Mouse (Mus musculus) gastrocnemius, postnatal 14 days (tissue): ENCODE data around the gene Hmgxb4. TPM values are rescaled to one million over a fixed set of nuclear protein-coding genes. Genes with fewer than 3 reads are reported as not detected.

Source experiments
- DNase-seq: peaks from one replicate; pipeline ENCODE4 v3.0.0; 2021; ENCODE audit warnings: mixed read lengths
- intact Hi-C: fragments of 180-260 bp; cut with DNase I; formaldehyde crosslinking; loops from one replicate; pipeline ENCODE4 v1.15.1; 2025; ENCODE audit warnings: low total_unique reads
- total RNA-seq, 2 experiments: library from RNA; stranded (reverse); gene quantifications; 2 replicates each; pipeline ENCODE4 v1.2.3; 2021

Gene Hmgxb4
- total RNA-seq, 2 experiments from 2014 or later = 8.3 to 9.9 TPM

- peak; percentile 28 for DNase-seq
- intact Hi-C loops = no loop called here
Observed at GRCm38 (mm10) chr8:75063290-75063689, 70.1 kb downstream of the Hmgxb4 start.

DNA sequence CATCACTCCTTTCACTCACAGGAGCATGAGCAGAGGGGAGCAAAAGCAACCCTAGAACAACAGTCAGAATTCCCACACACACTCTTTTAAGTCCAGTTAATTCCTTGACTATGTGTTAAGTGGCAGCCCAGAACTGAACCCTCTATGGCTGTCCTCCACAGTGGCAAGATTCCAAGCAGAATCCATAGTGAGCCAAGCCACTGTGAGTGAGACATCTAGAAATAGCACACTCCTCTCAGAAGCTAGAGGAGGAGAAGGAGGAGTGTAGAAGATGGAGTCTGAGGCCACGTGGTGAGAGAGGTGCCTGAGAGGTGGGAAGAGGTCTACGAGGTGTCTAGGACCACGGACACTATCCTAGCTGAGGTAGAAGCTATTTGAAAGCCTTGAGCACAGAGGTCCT is 71.6 kb downstream of the Hmgxb4 start:
- intact Hi-C loops = no loop called here
- no peak for DNase-seq

DNA sequence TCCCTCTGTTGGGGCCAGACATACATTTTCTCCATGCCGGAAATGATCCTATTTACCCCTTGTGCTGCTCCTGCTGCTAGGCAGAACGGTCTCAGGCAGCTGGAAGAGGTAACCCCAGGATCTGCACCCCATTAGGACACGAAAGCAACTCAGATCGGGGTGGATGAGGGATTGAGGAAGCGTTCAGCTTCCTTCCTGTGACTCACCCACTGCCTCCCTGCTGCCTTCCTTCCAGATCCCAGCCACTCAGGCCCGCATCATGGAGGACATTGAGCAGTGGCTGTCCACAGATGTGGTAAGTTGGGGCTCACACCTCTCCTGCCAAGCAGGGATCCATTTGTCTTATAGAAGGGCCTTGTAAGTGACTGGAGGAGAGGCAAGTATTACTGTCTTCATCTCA is 74.1 kb downstream of the Hmgxb4 start:
- no peak for DNase-seq
- intact Hi-C loops = no loop called here

DNA sequence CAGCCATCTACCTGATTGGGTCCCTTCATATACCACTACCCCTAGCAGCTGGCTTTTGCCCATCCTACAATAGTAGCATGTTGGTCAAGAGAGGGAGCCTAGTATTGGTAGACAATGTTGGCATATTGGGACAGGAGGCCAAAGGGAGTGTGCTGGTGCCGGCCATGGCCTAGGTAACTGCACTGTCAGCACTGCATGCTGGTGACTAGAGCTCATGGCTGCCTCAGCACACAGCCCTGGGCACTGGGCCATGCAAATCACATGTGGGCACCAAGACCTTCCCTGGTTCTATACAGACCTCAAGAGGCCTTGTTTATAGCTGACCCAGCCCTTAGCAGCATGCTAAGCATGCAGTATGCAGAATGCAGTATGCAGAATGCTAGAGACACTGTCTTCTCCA is 77.1 kb downstream of the Hmgxb4 start:
- intact Hi-C loops = loop anchor here (5.0 kb wide), 1 partner anchor 147 kb away; no protein-coding TSS in a partner anchor
- no peak for DNase-seq

DNA sequence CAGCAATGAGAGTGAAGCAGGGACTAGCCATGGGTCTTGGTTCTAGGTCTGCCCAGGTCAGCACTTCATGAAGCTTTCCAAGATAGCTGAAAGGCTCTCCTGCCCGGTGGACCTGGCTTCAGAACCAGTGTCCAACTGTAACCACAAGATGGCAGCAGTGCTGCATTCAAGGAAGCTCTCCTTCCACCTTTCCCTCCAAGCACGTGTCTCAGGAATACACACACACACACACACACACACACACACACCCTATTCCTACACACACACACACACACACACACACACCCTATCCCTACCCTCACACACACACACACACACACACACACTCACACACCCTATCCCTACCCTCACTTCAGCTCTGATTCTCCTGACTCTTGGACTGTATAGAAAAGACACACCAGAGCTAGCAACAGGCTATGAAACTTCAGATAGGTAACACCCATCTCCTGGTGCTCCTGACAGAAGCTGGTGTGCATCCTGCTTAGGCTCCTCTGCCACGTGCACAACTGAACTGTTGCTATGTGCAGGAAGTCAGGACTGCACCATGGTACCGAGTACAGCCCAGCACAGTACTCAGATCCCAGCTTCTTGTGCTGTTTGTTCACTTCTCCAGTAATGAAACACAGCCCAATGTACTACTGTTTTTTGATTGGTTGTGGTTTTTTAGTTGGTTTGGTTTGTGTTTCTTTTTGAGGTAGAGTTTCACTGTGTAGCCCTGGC is 78.6 kb downstream of the Hmgxb4 start:
- DNase-seq = peak; percentile 64
- intact Hi-C loops = loop anchor here (2.0 to 5.0 kb wide), 2 partner anchors 37 to 146 kb away; partner anchors contain the start of gene Mcm5

- DNase-seq = no peak
- intact Hi-C loops = loop anchor here (5.0 kb wide), 1 partner anchor 142 kb away; no protein-coding TSS in a partner anchor
Observed at GRCm38 (mm10) chr8:75074876-75075275, 81.7 kb downstream of the Hmgxb4 start.

- intact Hi-C loops = no loop called here
- no peak for DNase-seq
Observed at GRCm38 (mm10) chr8:75078215-75078614, 85.1 kb downstream of the Hmgxb4 start.

- no peak for DNase-seq
- intact Hi-C loops = no loop called here
Observed at GRCm38 (mm10) chr8:75078851-75079250, 85.7 kb downstream of the Hmgxb4 start.

Other genes starting within 250 kb of the Hmgxb4 start
- not detected for gene Isx, start 120.2 kb upstream of the Hmgxb4 start, total RNA-seq
- gene Tom1, start 40.3 kb downstream of the Hmgxb4 start, total RNA-seq = 10 to 100 TPM; 43.8 to 47.2 TPM
- gene Hmox1, start 100.3 kb downstream of the Hmgxb4 start, total RNA-seq = 10 to 100 TPM; 12.2 to 13.8 TPM
- gene Mcm5, start 116.2 kb downstream of the Hmgxb4 start, total RNA-seq = 1 to 10 TPM; 4.4 to 7.1 TPM
- 1 to 10 TPM; 1.3 to 1.6 TPM for gene Rasd2, start 220.6 kb downstream of the Hmgxb4 start, total RNA-seq